Mouse (Mus musculus): ENCODE measurements at regions not wholly inside any gene's neighbourhood (a gene's known extent, or its start where the extent isn't known, plus 50 kb on each side); places are given as distances from the start of the nearest gene placed in this dataset.

DNA sequence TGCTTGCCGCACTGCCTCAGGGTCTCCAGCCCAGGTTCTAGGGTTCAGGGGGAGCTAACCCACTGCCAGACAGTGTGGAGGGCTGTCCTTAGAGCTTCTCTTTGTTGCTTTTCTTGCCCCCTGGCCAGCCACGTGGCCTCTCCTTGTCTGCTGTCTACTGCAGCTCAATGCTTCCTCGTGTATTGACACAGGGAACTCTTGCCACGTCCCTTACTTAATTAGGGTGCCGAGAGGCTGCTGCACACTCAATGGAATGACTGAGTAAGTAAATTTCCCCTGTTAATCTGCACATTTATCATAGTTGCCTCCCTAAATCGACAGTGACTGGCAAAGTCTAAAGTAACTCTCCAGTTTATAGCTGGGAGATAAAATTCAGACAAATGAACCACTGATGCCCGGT is 304.4 kb upstream of the Mki67 start:
- H3K79me2 ChIP-seq (ENCODE audit: control insufficient read depth, insufficient read depth): no peaks in the 10 kb centered on the region
- no peak for TF ChIP-seq TCF12 (IDR thresholded peaks at IDR 0.05; ENCODE audit: insufficient read depth, poor library complexity, severe bottlenecking)
- TF ChIP-seq USF1 (IDR thresholded peaks at IDR 0.05; ENCODE audit: low read depth): no peak
- no peaks in the 10 kb centered on the region for H3K36me3 ChIP-seq (ENCODE audit: control insufficient read depth, insufficient read depth)
- peaks cover 7% of the 10 kb centered on the region for H3K27me3 ChIP-seq (ENCODE audit: control insufficient read depth, insufficient read depth, insufficient read length)
- no peak overlapping the region for H3ac ChIP-seq (ENCODE audit: control insufficient read depth, insufficient read length)
- no peak overlapping the region for H3K4me2 ChIP-seq (ENCODE audit: low read depth)
- no peak overlapping the region for H3K4me3 ChIP-seq

DNA sequence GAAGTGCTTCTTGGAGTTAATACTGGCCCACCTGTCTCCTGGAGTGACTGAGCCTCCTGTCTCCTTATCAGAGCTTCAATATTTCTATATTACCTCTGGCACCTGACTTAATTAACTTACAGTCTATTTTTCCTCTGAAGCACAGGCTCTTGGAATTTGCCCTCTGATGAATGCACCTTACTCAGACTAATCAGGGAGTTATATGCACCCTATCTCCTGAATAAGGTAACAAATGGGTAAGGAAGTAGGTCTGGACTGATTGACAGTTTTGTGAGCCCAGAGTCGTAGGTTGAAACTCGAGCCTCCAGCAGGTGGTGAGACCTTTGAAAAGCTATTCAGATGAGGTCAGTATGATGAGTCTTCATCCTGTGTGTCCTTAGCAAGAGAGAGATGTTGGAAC is 304.9 kb upstream of the Mki67 start:
- Histone ChIP-seq H3K36me3 (ENCODE audit: control insufficient read depth, insufficient read depth) (no peaks in the 10 kb centered on the region), H3K27me3 (ENCODE audit: control insufficient read depth, insufficient read depth, insufficient read length) (peaks cover 2% of the 10 kb centered on the region), H3K79me2 (ENCODE audit: control insufficient read depth, insufficient read depth) (no peaks in the 10 kb centered on the region), H3K4me3 (no peak overlapping the region), H3K4me2 (ENCODE audit: low read depth) (no peak overlapping the region), H3ac (ENCODE audit: control insufficient read depth, insufficient read length) (no peak overlapping the region)
- TF ChIP-seq TCF12 (IDR thresholded peaks at IDR 0.05; ENCODE audit: insufficient read depth, poor library complexity, severe bottlenecking) (no peak), REST (IDR thresholded peaks at IDR 0.05; ENCODE audit: insufficient read depth, insufficient read length) (no peak), MAX (IDR thresholded peaks at IDR 0.05; ENCODE audit: low read depth) (no peak), POLR2A (IDR thresholded peaks at IDR 0.05; ENCODE audit: insufficient read length, low read depth) (no peak), MYOG (IDR thresholded peaks at IDR 0.05; ENCODE audit: control insufficient read depth in 1 of 3, insufficient read depth in 1 of 3, insufficient read length in 2 of 3, low read depth in 2 of 3) (no peak), USF1 (IDR thresholded peaks at IDR 0.05; ENCODE audit: low read depth) (no peak), CEBPB (IDR thresholded peaks at IDR 0.05; ENCODE audit: insufficient read depth, poor library complexity, severe bottlenecking) (no peak), POLR2AphosphoS2 (IDR thresholded peaks at IDR 0.05; ENCODE audit: insufficient read length, low read depth) (no peak)

DNA sequence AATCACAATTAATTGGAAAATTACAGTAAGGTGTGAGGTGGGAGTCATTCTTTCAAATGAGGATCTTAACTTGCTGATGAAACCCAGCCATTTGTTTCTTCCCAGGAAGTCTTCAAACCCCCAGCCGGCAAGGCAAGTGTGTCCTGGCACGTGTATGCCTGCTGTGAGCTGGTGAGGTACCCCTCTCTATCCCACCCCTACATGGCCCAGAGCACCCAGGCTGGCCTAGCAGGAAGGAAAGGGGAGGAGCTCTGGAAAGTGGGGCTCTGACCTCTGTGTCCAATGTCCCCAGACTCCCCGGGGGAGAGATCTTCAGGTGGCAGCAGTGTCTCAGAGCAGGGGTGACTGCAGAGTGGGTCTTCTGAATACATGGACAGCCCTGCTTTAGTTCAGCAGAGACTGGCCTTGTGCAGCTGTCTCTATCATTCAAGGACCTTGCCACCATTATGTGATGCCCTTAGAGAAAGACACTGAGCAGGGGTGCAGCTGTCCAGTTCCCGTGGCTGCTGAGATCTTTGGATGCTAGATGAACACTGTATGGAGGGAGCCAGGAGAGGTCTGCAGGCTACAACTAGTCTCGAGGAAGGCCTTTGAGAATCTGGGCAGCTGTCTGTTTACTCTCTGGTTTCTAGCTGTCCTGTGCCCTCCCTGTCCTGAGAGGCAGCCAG is 306.8 kb upstream of the Mki67 start:
- H3K79me2 ChIP-seq (ENCODE audit: control insufficient read depth, insufficient read depth): no peaks in the 10 kb centered on the region

DNA sequence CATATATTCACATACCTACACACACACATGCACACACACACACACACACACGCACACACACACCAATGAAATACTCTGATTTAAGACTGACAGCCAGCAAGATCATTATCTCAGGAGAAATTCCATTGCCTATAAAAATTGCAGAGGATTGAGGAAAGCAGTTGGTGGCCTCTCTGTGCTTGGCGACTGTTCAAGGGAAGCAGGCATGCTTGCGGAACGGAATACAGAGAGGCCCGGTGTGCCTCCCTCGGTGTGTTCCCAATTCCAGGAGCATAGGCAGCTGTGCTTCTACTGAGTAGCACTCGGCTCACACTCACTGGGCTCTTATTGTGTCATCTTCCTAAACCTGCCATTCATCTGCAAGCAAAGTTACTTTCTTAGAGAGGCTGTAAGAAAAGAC is 310.3 kb upstream of the Mki67 start:
- H3K27me3 ChIP-seq (ENCODE audit: control insufficient read depth, insufficient read depth, insufficient read length): no peaks in the 10 kb centered on the region
- H3K36me3 ChIP-seq (ENCODE audit: control insufficient read depth, insufficient read depth): no peaks in the 10 kb centered on the region
- no peak overlapping the region for H3ac ChIP-seq (ENCODE audit: control insufficient read depth, insufficient read length)
- no peaks in the 10 kb centered on the region for H3K79me2 ChIP-seq (ENCODE audit: control insufficient read depth, insufficient read depth)
- H3K4me2 ChIP-seq (ENCODE audit: low read depth): no peak overlapping the region
- no peak overlapping the region for H3K4me3 ChIP-seq
- TF ChIP-seq REST (IDR thresholded peaks at IDR 0.05; ENCODE audit: insufficient read depth, insufficient read length) (no peak), MAX (IDR thresholded peaks at IDR 0.05; ENCODE audit: low read depth) (no peak), TCF3 (IDR thresholded peaks at IDR 0.05; ENCODE audit: insufficient read length, low read depth) (no peak), POLR2A (IDR thresholded peaks at IDR 0.05; ENCODE audit: insufficient read length, low read depth) (no peak), SRF (IDR thresholded peaks at IDR 0.05; ENCODE audit: control insufficient read depth, insufficient read length, low read depth) (no peak), MYOD1 (IDR thresholded peaks at IDR 0.05; ENCODE audit: control insufficient read depth in 1 of 3, insufficient read length in 2 of 3, low read depth in 2 of 3) (no peak), CEBPB (IDR thresholded peaks at IDR 0.05; ENCODE audit: insufficient read depth, poor library complexity, severe bottlenecking) (no peak), USF1 (IDR thresholded peaks at IDR 0.05; ENCODE audit: low read depth) (no peak), POLR2AphosphoS2 (IDR thresholded peaks at IDR 0.05; ENCODE audit: insufficient read length, low read depth) (no peak), MYOG (IDR thresholded peaks at IDR 0.05; ENCODE audit: control insufficient read depth in 1 of 3, insufficient read depth in 1 of 3, insufficient read length in 2 of 3, low read depth in 2 of 3) (no peak), E2F4 (IDR thresholded peaks at IDR 0.05; ENCODE audit: insufficient read depth) (no peak), TCF12 (IDR thresholded peaks at IDR 0.05; ENCODE audit: insufficient read depth, poor library complexity, severe bottlenecking) (no peak)

More for the DNA sequence above, 306.8 kb upstream of the Mki67 start:
- H3K4me3 ChIP-seq: no peak overlapping the region
- H3K27me3 ChIP-seq (ENCODE audit: control insufficient read depth, insufficient read depth, insufficient read length): no peaks in the 10 kb centered on the region
- no peaks in the 10 kb centered on the region for H3K36me3 ChIP-seq (ENCODE audit: control insufficient read depth, insufficient read depth)
- no peak overlapping the region for H3ac ChIP-seq (ENCODE audit: control insufficient read depth, insufficient read length)
- peak in 1 of 3 experiments; percentile 55 for TF ChIP-seq MYOG (IDR thresholded peaks at IDR 0.05; ENCODE audit: control insufficient read depth in 1 of 3, insufficient read depth in 1 of 3, insufficient read length in 2 of 3, low read depth in 2 of 3)
- TF ChIP-seq CEBPB (IDR thresholded peaks at IDR 0.05; ENCODE audit: insufficient read depth, poor library complexity, severe bottlenecking): no peak
- TF ChIP-seq TCF3 (IDR thresholded peaks at IDR 0.05; ENCODE audit: insufficient read length, low read depth): no peak
- peak in 2 of 3 experiments; percentile 83 to 90 for TF ChIP-seq MYOD1 (IDR thresholded peaks at IDR 0.05; ENCODE audit: control insufficient read depth in 1 of 3, insufficient read length in 2 of 3, low read depth in 2 of 3)
- no peak for TF ChIP-seq POLR2A (IDR thresholded peaks at IDR 0.05; ENCODE audit: insufficient read length, low read depth)
- no peak for TF ChIP-seq TCF12 (IDR thresholded peaks at IDR 0.05; ENCODE audit: insufficient read depth, poor library complexity, severe bottlenecking)
- no peak for TF ChIP-seq USF1 (IDR thresholded peaks at IDR 0.05; ENCODE audit: low read depth)
- TF ChIP-seq REST (IDR thresholded peaks at IDR 0.05; ENCODE audit: insufficient read depth, insufficient read length): no peak
- H3K4me2 ChIP-seq (ENCODE audit: low read depth): no peak overlapping the region

DNA sequence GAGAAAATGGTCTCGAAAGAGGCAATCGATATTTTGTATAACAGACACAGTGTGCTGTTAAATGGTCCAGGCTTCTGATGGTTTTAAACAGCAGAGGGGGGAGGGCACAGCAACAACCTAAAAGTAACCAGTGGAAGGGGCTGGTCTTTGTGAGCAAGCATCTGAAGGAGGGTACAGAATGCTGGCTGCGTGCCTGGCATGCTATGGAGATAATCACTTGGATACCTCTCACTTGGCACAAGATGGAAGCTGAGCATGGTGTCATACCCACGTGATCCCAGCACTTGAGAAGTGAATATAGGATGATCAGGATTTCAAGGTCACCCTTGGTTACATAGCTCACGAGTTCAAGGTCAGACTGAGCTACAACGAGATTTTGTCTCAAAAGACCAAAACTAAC is 315.9 kb upstream of the Mki67 start:
- H3K36me3 ChIP-seq (ENCODE audit: control insufficient read depth, insufficient read depth): no peaks in the 10 kb centered on the region
- H3ac ChIP-seq (ENCODE audit: control insufficient read depth, insufficient read length): no peak overlapping the region
- no peak overlapping the region for H3K4me3 ChIP-seq
- H3K79me2 ChIP-seq (ENCODE audit: control insufficient read depth, insufficient read depth): no peaks in the 10 kb centered on the region
- no peak for TF ChIP-seq E2F4 (IDR thresholded peaks at IDR 0.05; ENCODE audit: insufficient read depth)
- no peak for TF ChIP-seq REST (IDR thresholded peaks at IDR 0.05; ENCODE audit: insufficient read depth, insufficient read length)
- no peak for TF ChIP-seq POLR2A (IDR thresholded peaks at IDR 0.05; ENCODE audit: insufficient read length, low read depth)
- TF ChIP-seq POLR2AphosphoS2 (IDR thresholded peaks at IDR 0.05; ENCODE audit: insufficient read length, low read depth): no peak
- TF ChIP-seq USF1 (IDR thresholded peaks at IDR 0.05; ENCODE audit: low read depth): no peak
- no peak for TF ChIP-seq MAX (IDR thresholded peaks at IDR 0.05; ENCODE audit: low read depth)
- no peak for TF ChIP-seq SRF (IDR thresholded peaks at IDR 0.05; ENCODE audit: control insufficient read depth, insufficient read length, low read depth)
- H3K4me2 ChIP-seq (ENCODE audit: low read depth): no peak overlapping the region
- no peaks in the 10 kb centered on the region for H3K27me3 ChIP-seq (ENCODE audit: control insufficient read depth, insufficient read depth, insufficient read length)

Data from myocyte (in vitro differentiated cells).